Mouse (Mus musculus) spleen, adult 2 months (tissue): ENCODE data around the gene Pigb. TPM values are rescaled to one million over a fixed set of nuclear protein-coding genes. Genes with fewer than 3 reads are reported as not detected.
"Not testable (repeated sequence)": the region's sequence is repeated elsewhere in the genome, so short reads cannot be mapped to it uniquely, and the experiment has no call there.

Experiments
- DNase-seq, 2 experiments: peaks; one replicate each; pipeline versions ENCODE4 v3.0.0 to v3.0.0-alpha.2; 2012 to 2021; ENCODE audit warnings: low spot score in 2 of 2, low read depth in 1 of 2
- H3K27ac ChIP-seq: fragments of 200-500 bp; 2 replicates; pipeline ENCODE4 v1.5.1; 2012; ENCODE audit warnings: low read length, inconsistent platforms; ENCODE audit not compliant: insufficient read depth
- H3K27me3 ChIP-seq: fragments of 200-500 bp; 2 replicates; pipeline ENCODE4 v1.6.1; 2012; ENCODE audit warnings: mild to moderate bottlenecking, moderate library complexity, low read length, inconsistent platforms; ENCODE audit not compliant: control insufficient read depth, insufficient read depth
- H3K36me3 ChIP-seq: fragments of 200-500 bp; 2 replicates; pipeline ENCODE4 v1.6.1; 2012; ENCODE audit warnings: mild to moderate bottlenecking, low read length, inconsistent platforms; ENCODE audit not compliant: control insufficient read depth, insufficient read depth
- H3K4me1 ChIP-seq: fragments of 200-500 bp; 2 replicates; pipeline ENCODE4 v1.6.1; 2011; ENCODE audit warnings: inconsistent platforms; ENCODE audit not compliant: control insufficient read depth, insufficient read depth, insufficient read length
- H3K4me3 ChIP-seq: fragments of 200-500 bp; 2 replicates; pipeline ENCODE4 v1.5.1; 2011; ENCODE audit warnings: mild to moderate bottlenecking, inconsistent platforms; ENCODE audit not compliant: insufficient read depth, insufficient read length; ENCODE audit errors: extremely low read depth
- CTCF ChIP-seq: fragments of 200-500 bp; IDR thresholded peaks from 2 replicates; pipeline ENCODE4 v1.5.1; 2011; ENCODE audit warnings: mild to moderate bottlenecking, inconsistent platforms; ENCODE audit not compliant: insufficient read depth, insufficient read length, insufficient replicate concordance; ENCODE audit errors: extremely low read depth
- POLR2A ChIP-seq: fragments of 200-500 bp; IDR thresholded peaks from 2 replicates; pipeline ENCODE4 v1.6.1; 2011; ENCODE audit warnings: low read depth, low read length, inconsistent platforms
- WGBS: fragments of 180-500 bp; shearing (Covaris S2); methylation state at CpG from one replicate; pipeline ENCODE4 v1.1.7; 2018; 5-methylcytosine and 5-hydroxymethylcytosine counted together
- polyA plus RNA-seq: library from polyadenylated mRNA; depleted of rRNA; stranded (reverse); fragments of >200 nt; gene quantifications from 2 replicates; pipeline ENCODE4 v1.2.3, GENCODE M21; 2012

Pigb gene
- polyA plus RNA-seq, 1 experiment, result 6.8 TPM

GRCm38 (mm10) chr9:73082291-73083000 lies 42.3 kb upstream of the Pigb start:
- Histone ChIP-seq H3K36me3 (0 out of 2 replicates have a peak, but pooled peaks cover 1% of the 10 kb centered on the region), H3K27ac (no peak overlapping the region), H3K4me3 (no peak overlapping the region), H3K4me1 (peaks cover 2% of the 10 kb centered on the region; the same call in 1 of the 2 replicates), H3K27me3 (no peaks in the 10 kb centered on the region)
- WGBS, result 72% methylated on average over 8 of the region's 8 CpGs
- no peak for DNase-seq
- TF ChIP-seq CTCF, result no peak
- TF ChIP-seq POLR2A, result no peak

- TF ChIP-seq POLR2A, result no peak
- TF ChIP-seq CTCF, result no peak
- H3K4me1 ChIP-seq, result peaks cover 2% of the 10 kb centered on the region; the same call in 1 of the 2 replicates
- WGBS, result 81% methylated on average over 7 of the region's 7 CpGs
- no peak overlapping the region for H3K27ac ChIP-seq
- H3K4me3 ChIP-seq, result no peak overlapping the region
- H3K36me3 ChIP-seq, result peaks cover 2% of the 10 kb centered on the region; the same call in 1 of the 2 replicates
- no peaks in the 10 kb centered on the region for H3K27me3 ChIP-seq
- no peak for DNase-seq
Measured at GRCm38 (mm10) chr9:73079801-73080325, 39.7 kb upstream of the Pigb start.

- not testable (repeated sequence) for H3K27ac ChIP-seq, H3K36me3 ChIP-seq, H3K4me3 ChIP-seq, H3K4me1 ChIP-seq, H3K27me3 ChIP-seq, DNase-seq
- WGBS, result 83% methylated on average over 11 of the region's 12 CpGs
Measured at GRCm38 (mm10) chr9:73079349-73079748, 39.2 kb upstream of the Pigb start.

- Histone ChIP-seq H3K4me1 (peaks cover 4% of the 10 kb centered on the region; the same call in 1 of the 2 replicates), H3K36me3 (peaks cover 2% of the 10 kb centered on the region; the same call in 1 of the 2 replicates), H3K4me3 (peak overlapping the region; percentile 10; the same call in 1 of the 2 replicates), H3K27ac (peak overlapping the region; percentile 64), H3K27me3 (no peaks in the 10 kb centered on the region)
- peak in 1 of 2 experiments; percentile 19 for DNase-seq
- WGBS, result 9% methylated on average over 5 of the region's 5 CpGs
- TF ChIP-seq POLR2A (no peak), CTCF (no peak)
Measured at GRCm38 (mm10) chr9:73073169-73073568, 33.0 kb upstream of the Pigb start.

GRCm38 (mm10) chr9:73072426-73072825 lies 32.2 kb upstream of the Pigb start:
- Histone ChIP-seq H3K36me3 (peaks cover 2% of the 10 kb centered on the region; the same call in 1 of the 2 replicates), H3K4me3 (no peak overlapping the region), H3K27me3 (no peaks in the 10 kb centered on the region), H3K4me1 (peaks cover 4% of the 10 kb centered on the region; the same call in 1 of the 2 replicates), H3K27ac (peak overlapping the region; percentile 64; the same call in 1 of the 2 replicates)
- WGBS, result 58% methylated on average over 8 of the region's 8 CpGs
- no peak for DNase-seq
- TF ChIP-seq POLR2A, result no peak
- no peak for TF ChIP-seq CTCF

- Histone ChIP-seq H3K36me3 (no peaks in the 10 kb centered on the region), H3K4me3 (no peak overlapping the region), H3K27ac (peak overlapping the region; percentile 68), H3K4me1 (peaks cover 4% of the 10 kb centered on the region; the same call in 1 of the 2 replicates), H3K27me3 (no peaks in the 10 kb centered on the region)
- WGBS, result 42% methylated on average over 10 of the region's 10 CpGs
- TF ChIP-seq CTCF (no peak), POLR2A (no peak)
- no peak for DNase-seq
Measured at GRCm38 (mm10) chr9:73070971-73071659, 30.9 kb upstream of the Pigb start.

GRCm38 (mm10) chr9:73068688-73069087 lies 28.5 kb upstream of the Pigb start:
- no peaks in the 10 kb centered on the region for H3K27me3 ChIP-seq
- H3K4me1 ChIP-seq, result peaks cover 2% of the 10 kb centered on the region; the same call in 1 of the 2 replicates
- H3K4me3 ChIP-seq, result no peak overlapping the region
- no peaks in the 10 kb centered on the region for H3K36me3 ChIP-seq
- TF ChIP-seq CTCF, result no peak
- no peak for TF ChIP-seq POLR2A
- 49% methylated on average over 6 of the region's 6 CpGs for WGBS
- no peak for DNase-seq
- H3K27ac ChIP-seq, result peak overlapping the region; percentile 32; the same call in 1 of the 2 replicates
